Mouse (Mus musculus): ENCODE measurements around the gene Gm8909.
"Not testable (repeated sequence)": the region's sequence is repeated elsewhere in the genome, so short reads cannot be mapped to it uniquely, and the experiment has no call there.

GRCm38 (mm10) chr17:36178938-36179337, 10.6 kb upstream of the Gm8909 start:
- TF ChIP-seq POLR2A (IDR thresholded peaks at IDR 0.05; ENCODE audit: borderline replicate concordance, low read depth, low read length); CTCF (IDR thresholded peaks at IDR 0.05; ENCODE audit: low read depth, low read length): not testable (repeated sequence)

All from bone marrow macrophage, adult 2 months (primary cell).